Mouse (Mus musculus): ENCODE data around the gene Cd82. TPM values are rescaled to one million over a fixed set of nuclear protein-coding genes. Genes with fewer than 3 reads are reported as not detected.

The Cd82 gene
- 10 to 100 TPM; 11.2 to 15.2 TPM for total RNA-seq (2021)
- long read RNA-seq, experiment 1, partial matches to known transcripts, result 0 of 2 reads
- long read RNA-seq, experiment 1, other reads (novel, unspliced or antisense), result 0 of 2 reads
- long read RNA-seq, experiment 2, transcript Cd82-201 (10 exons, 1,824 nt), result major isoform, 6 of 6 reads
- long read RNA-seq, experiment 2, partial matches to known transcripts, result 0 of 6 reads
- long read RNA-seq, experiment 2, other reads (novel, unspliced or antisense), result 0 of 6 reads

GRCm38 (mm10) chr2:93462760-93463159, at the start of gene Cd82:
TSS of gene Cd82 (minus strand) at chr2:93463140.
- peak in 1 of 2 experiments; percentile 16 for DNase-seq (ENCODE audit: low spot score in 2 of 2)

DNA sequence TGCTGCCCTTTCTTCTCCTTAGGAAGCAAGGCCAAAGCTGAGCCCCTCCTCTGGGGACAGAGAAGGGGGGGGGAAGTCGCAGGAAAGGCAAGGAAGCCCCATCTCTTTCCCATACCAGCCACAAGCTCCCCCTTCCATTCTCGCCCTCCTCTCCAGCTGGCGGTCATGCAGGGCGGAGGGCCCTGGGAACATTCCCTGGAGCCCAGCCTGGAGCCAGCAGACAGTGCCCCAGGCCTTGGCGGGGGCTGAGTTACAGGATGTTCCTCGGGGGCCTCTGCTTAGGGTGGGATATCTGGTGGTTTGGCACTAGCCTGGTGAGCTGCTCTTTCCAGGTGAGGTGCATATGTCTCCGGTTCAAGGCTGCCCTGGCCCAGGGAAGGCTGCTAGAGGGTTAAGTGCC, 49.2 kb upstream of the Cd82 start:
- no peak for DNase-seq (ENCODE audit: low spot score in 2 of 2)

DNA sequence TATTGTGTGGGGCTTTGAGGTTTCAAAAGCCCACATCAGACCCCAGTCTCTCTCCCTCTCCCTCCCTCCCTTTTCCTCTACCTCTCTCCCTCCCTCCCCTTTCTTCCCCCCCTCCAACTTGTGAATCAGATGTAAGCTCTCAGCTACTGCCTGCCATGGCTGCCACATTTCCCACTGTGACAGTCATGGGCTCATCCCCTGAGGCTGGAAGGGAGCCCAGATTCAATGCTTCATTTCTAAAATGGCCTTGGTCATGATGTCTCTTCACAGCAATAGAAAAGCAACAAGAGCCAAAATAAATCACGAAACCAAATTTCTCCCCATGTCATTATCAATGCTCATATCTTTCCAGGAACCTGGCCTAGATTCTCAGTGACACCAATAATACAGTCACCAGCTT, 47.9 kb upstream of the Cd82 start:
- DNase-seq (ENCODE audit: low spot score in 2 of 2), result no peak

DNA sequence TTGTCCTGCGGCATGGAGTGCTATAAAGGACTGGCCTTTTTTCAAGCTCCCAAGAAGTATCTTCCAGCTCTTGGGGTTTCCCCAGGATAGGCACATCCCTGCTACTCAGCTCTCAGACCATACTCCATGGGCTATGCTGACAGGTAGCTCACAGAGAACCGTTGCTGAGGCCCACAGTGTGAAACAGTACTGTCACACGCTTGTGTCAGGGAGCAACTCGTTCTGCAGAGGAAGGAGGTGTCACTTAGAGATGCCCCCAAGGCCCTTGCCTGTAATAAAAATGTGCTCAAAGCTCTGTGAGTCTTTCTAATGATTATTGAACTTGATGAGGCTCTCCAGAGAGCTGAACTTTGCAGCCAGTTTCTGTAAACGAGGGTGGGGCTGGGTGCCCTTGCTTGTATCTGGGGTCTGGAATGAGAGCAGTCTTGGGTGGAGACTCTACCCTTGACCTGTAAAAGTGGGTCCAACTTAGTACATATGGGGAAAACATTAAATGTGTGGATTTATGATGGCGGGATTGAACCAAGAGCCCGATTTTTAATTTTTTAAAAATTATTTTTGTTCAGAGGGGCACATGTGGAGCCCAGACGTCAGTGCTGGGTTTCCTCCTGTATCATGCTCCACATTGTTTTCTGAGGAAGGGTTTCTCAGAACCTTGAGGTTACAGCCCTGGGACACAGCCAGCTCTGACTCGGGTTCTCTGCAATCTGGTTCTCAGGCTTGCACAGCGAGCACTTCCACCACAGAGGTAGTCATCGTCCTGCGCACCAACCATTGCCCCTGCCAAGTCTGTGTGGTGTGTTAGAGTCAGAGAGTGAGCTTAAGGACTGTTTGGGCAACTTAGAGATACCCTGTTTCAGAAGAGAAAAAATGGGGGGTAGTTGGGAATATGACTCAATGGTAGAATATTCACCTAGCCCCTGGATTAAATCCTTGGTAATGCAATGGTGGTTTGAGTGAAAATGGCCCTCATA, 47.1 kb upstream of the Cd82 start:
- no peak for DNase-seq (ENCODE audit: low spot score in 2 of 2)

GRCm38 (mm10) chr2:93505091-93505490, 42.2 kb upstream of the Cd82 start:
- no peak for DNase-seq (ENCODE audit: low spot score in 2 of 2)

- no peak for DNase-seq (ENCODE audit: low spot score in 2 of 2)
These were observed 40.4 kb upstream of the Cd82 start for GRCm38 (mm10) chr2:93503353-93503752.

DNA sequence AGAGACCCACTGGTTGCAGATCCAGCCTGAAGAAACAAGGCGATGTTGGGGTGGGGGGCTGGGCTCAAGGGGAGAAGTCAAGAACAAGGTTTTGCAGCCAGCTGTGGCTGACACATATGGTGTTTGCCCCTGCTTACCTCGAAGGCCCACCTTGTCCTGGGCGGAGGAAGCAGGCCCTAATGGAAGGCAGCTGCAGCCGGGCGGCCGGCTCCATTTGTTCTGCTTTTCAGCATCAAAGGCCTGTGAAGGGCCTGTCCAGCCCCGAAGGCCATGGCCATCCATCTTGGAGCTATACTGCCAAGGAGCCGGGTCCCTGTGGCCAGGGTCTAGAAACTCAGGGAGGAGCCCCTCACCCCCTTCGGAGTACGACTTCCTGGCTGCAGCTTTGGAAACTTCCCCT, 38.4 kb upstream of the Cd82 start:
- DNase-seq (ENCODE audit: low spot score in 2 of 2), result no peak

DNA sequence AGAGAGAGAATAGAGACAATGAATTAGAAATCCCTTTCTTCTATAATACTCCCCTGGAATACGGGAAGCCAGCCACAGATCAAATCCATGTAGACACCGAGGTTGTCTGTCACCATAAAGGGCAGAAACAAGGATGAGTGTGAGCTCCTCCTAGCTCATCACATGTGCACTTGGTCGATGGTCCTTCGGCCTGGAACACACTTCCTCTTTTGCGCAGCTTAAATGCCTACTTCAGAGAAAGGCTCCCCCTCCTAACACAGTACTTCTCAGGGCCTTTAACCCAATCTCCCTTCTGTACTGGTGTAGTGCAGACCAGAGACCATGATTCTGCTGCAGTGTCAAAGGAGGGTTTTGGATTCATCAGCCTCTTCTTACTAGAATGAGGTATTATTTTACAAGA, 34.3 kb upstream of the Cd82 start:
- no peak for DNase-seq (ENCODE audit: low spot score in 2 of 2)

DNA sequence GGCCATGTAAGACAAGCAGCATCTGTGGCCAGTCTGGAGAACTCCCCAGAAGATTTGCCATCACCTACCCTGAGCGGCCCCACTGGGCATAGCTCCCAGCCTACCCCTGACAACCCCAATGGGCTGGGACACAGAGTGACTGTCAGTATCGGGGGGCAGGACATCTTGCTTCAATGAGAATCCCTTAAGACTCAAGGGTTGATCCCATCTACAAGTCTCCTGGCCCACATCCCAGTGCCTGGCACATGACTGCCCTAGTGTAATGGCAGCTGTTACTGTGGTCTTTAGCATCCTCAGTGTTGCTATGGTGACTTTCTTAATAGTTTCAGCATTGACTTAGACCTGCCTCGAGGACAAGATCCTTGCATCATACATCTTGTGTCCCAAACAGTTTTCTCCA, 32.2 kb upstream of the Cd82 start:
- DNase-seq (ENCODE audit: low spot score in 2 of 2), result no peak

DNA sequence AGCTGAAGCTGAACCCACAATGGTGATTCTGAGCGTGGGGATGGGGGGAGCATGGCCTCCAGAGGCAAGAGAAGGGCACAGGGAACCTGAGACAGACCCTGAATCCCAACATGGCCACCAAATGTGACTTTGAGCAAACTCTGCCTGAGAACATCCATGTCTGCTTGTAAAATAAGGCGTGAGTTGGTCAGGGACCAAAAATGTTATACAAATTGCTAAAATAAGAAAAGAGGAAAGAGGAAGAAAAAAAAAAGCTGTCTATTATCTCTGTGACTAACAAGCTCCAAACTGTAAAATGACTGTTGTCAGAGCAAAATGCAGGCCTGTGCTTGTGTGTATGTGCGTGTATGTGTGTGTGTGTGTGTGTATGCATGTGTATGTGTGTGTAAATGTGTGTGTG, 30.6 kb upstream of the Cd82 start:
- no peak for DNase-seq (ENCODE audit: low spot score in 2 of 2)

DNA sequence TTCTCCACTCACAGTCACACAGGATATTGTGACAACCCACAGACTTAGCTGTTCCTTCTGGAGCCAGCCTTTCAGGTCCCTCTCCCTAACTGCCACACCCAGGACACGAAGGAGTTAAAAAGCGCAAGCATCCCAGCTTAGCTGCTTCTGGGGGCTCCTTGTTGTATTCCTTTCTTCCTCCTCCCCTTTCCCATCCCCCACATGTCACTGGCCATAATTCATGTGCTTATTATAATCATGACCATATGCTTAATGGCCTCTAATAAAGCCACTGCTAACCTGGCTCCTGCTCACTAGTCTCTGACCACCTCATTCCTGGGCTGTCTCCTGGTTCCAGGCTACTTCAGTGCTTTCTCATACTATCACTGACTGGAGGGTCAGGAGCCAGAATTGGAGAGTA, 27.6 kb upstream of the Cd82 start:
- no peak for DNase-seq (ENCODE audit: low spot score in 2 of 2)

DNA sequence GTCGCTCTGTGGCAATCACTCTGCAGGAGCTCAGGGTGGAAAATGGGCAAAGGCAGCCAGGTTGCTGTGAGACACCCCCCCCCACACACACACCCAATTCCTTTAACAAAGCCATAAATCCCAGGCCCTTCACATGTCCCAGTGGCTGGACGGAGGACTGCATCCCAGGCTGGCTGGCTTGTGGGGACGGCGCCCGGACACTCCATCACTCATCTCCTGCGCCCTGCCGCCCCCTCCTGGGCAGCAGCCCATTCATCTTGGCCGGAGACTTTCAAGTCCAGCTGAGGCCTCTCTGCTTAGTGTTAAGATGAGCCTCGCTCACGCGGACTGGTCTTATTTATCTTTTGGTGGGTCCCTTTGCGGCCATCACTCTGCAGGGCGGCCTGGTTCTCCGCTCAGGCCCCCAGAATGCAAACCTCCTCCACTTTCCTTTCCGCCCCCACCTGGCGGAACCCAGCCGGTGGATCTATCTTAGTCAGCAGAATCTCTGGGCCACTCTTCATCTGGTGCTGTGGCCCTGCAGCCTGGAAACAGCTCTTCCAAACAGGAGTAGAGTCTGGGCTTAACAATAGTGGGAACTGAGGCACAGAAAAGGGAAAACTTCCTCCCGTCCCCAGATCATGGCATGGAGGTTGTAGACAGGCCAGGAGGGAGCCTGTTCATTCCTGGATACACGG, 26.1 kb upstream of the Cd82 start:
- DNase-seq (ENCODE audit: low spot score in 2 of 2), result no peak

DNA sequence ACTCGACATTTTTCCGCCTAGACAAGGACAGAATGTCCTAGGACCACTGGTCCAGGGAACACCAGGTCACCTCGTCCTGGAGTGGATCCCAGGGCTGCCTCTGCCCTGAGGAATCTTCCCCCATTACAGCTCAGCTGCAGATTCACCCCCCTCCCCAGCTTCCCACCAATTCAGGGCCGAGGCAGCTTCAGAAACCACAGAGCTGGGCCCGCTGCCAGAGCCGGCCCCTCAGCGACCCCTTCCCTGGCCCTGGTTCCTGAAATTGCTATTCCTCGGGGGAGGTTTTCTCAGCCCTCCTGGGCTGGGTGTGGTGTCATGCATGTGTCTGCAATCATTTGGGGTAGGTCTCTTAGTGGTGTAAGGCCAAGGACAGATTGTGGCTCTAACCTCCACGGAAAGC, 22.5 kb upstream of the Cd82 start:
- no peak for DNase-seq (ENCODE audit: low spot score in 2 of 2)

GRCm38 (mm10) chr2:93482036-93482644, 19.2 kb upstream of the Cd82 start:
- no peak for DNase-seq (ENCODE audit: low spot score in 2 of 2)

DNA sequence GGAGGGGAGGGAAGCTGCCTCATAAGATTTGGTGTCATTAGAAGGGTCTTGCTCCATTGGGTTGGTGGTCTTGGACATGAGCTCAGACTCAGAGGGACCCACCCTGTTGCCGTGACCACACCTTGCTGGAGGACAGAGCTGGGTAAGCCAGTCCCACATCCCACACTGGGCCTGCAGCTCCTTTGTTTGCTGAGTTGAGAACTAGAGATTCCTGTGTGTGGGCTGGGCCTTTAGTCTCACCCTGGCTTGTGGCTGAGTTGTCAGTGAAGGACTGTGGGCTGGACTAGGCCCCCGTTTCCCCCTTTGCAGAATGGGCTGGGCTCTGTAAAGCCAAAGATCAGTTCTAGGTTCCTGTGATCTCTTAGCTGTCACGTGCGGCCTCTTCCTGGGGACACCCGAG, 15.8 kb upstream of the Cd82 start:
- DNase-seq (ENCODE audit: low spot score in 2 of 2), result no peak

GRCm38 (mm10) chr2:93477519-93477918, 14.6 kb upstream of the Cd82 start:
- DNase-seq (ENCODE audit: low spot score in 2 of 2), result peak in 1 of 2 experiments; percentile 47

GRCm38 (mm10) chr2:93476487-93476886, 13.5 kb upstream of the Cd82 start:
- DNase-seq (ENCODE audit: low spot score in 2 of 2), result no peak

DNA sequence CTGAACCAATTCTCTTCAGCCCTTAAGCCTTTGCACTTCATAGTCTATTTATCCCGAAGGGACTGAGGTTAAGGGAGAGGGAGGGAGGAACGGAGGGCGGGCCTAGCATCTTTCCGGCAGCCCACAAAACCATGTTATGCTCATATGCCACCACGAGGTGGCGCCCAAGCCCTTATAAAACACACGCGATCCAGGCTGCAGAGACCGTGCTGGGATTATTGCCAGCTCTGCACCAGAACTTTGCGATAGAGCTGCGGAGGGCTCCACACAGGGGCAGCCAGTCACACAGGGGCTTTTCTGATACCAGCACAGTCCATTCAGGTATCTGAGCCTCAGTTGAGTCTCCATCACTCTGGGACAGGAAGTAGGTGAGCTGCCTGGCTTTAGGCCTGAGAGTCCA, 12.1 kb upstream of the Cd82 start:
- peak; percentile 93 to 96 for DNase-seq (ENCODE audit: low spot score in 2 of 2)

GRCm38 (mm10) chr2:93473915-93474314, 11.0 kb upstream of the Cd82 start:
- no peak for DNase-seq (ENCODE audit: low spot score in 2 of 2)

- peak; percentile 81 to 83 for DNase-seq (ENCODE audit: low spot score in 2 of 2)
These were observed 8.1 kb upstream of the Cd82 start for GRCm38 (mm10) chr2:93470849-93471576.

DNA sequence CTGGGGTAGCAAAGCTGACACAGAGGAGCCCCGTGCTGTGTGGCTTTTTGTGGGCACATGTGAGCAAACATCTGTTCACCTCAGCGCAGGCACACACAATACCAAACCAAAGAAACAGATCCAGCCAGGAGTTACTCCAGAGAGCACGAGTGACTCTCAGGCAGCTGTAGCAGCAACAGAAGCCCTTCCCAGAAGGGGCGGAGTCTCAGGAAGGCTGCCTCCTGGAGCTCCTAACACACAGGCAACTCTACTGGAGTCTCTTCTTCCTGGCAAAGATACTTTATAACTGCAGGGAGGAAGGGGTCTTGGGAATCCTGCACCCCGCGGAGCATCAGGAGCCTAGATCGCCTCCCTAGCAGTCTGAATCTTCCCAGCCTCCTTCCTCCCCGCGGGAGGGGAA, 7.2 kb upstream of the Cd82 start:
- no peak for DNase-seq (ENCODE audit: low spot score in 2 of 2)

All from layer of hippocampus, postnatal 14 days (tissue).